Mouse (Mus musculus) bone marrow, adult 2 months (tissue): ENCODE data around the gene Tapbp.

Source experiments
- CTCF ChIP-seq: fragments of 200-500 bp; IDR thresholded peaks from 2 replicates; pipeline ENCODE4 v1.5.1; 2011; ENCODE audit warnings: low read length, control low read depth; ENCODE audit not compliant: control insufficient read depth, insufficient read depth
- POLR2A ChIP-seq: fragments of 200-500 bp; IDR thresholded peaks from 2 replicates; pipeline ENCODE4 v1.6.1; 2011; ENCODE audit warnings: low read depth, mild to moderate bottlenecking, control low read depth, low read length, borderline replicate concordance; ENCODE audit not compliant: control insufficient read depth

DNA sequence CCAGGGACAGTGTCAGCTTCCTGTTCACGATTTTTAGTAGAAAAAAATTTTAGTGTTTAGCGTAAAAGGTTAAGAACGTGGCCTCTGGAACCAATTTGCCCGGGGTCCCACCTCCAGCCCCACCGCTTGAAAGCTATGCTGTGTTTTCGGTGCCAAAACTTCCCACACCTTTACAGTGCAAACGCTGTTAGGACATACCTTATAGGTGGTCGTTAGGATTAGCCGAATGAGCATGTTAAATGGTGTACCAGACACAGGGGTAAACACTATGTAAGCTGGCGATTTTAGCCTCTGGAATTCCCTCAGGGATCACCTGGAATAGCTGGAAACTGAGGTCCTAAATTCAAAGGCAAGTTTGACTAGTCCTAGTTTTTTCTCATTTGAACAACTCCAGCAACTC, 40.6 kb downstream of the Tapbp start:
- no peak for TF ChIP-seq CTCF
- no peak for TF ChIP-seq POLR2A
